Mouse (Mus musculus): Measurements from ENCODE around the gene Fbxl21. TPM values are rescaled to one million over a fixed set of nuclear protein-coding genes. Genes with fewer than 3 reads are reported as not detected.

Fbxl21 gene
- 5.3 and 6.1 TPM in 2 replicates for polyA plus RNA-seq (2014; fragmentation: Nextera tagmentation; extraction: Ambion mirVana)

GRCm38 (mm10) chr13:56522081-56522820, at the start of gene Fbxl21:
Fbxl21 (plus strand) TSS chr13:56522472.
- H3K9me3 ChIP-seq (ENCODE audit: control insufficient read depth, low read length): no peaks in the 10 kb centered on the region
- WGBS: under 1% methylated on average over 56 of the region's 56 CpGs
- ATAC-seq (ENCODE audit: low read depth): peak; percentile 99
- no peak within 1 kb of the TSS for H3K27ac ChIP-seq (ENCODE audit: low read depth, low read length)
- H3K4me1 ChIP-seq (ENCODE audit: control insufficient read depth, insufficient read depth, low read length): no peaks in the 10 kb centered on the region
- H3K36me3 ChIP-seq (ENCODE audit: control insufficient read depth, insufficient read depth, low read length): no peaks in the 10 kb centered on the region
- H3K4me2 ChIP-seq (ENCODE audit: low read depth, low read length): peak within 1 kb of the TSS; percentile 90
- H3K9ac ChIP-seq (replicated peaks; ENCODE audit: low read depth, low read length): peak within 1 kb of the TSS; percentile 72
- H3K4me3 ChIP-seq (ENCODE audit: low read depth, low read length): peak within 1 kb of the TSS; percentile 65
- no peaks in the 10 kb centered on the region for H3K27me3 ChIP-seq (ENCODE audit: control insufficient read depth, insufficient read depth, low read length)

- no peak for ATAC-seq (ENCODE audit: low read depth)
- 90% methylated on average over 9 of the region's 9 CpGs for WGBS
- no peak overlapping the region for H3K4me3 ChIP-seq (ENCODE audit: low read depth, low read length)
- no peaks in the 10 kb centered on the region for H3K36me3 ChIP-seq (ENCODE audit: control insufficient read depth, insufficient read depth, low read length)
- no peak overlapping the region for H3K4me2 ChIP-seq (ENCODE audit: low read depth, low read length)
- no peaks in the 10 kb centered on the region for H3K27me3 ChIP-seq (ENCODE audit: control insufficient read depth, insufficient read depth, low read length)
- H3K9ac ChIP-seq (replicated peaks; ENCODE audit: low read depth, low read length): no peak overlapping the region
- H3K27ac ChIP-seq (ENCODE audit: low read depth, low read length): no peak overlapping the region
- H3K9me3 ChIP-seq (ENCODE audit: control insufficient read depth, low read length): no peaks in the 10 kb centered on the region
- H3K4me1 ChIP-seq (ENCODE audit: control insufficient read depth, insufficient read depth, low read length): no peaks in the 10 kb centered on the region
Measured at GRCm38 (mm10) chr13:56472661-56473060, 49.6 kb upstream of the Fbxl21 start.

DNA sequence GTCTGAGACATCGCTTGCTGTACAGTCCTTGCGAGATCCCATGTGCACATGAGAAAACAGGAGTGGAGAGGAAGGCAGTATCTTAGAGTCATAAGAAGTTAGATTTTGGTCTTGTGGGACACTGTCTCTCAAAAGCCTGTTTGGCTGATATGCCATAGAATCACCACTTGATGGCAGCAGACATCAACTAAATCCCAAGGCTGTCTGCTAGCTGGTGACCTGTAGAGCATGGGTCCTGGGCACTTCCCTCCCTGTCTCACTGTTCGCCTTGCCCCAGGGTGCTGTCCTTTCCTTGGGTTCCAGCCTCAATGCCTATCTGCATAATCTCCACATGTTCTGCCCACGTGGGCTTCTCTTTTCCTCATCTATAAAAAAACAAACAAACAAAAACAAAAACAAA, 46.9 kb upstream of the Fbxl21 start:
- WGBS: 27% methylated on average over 4 of the region's 4 CpGs
- no peak overlapping the region for H3K4me3 ChIP-seq (ENCODE audit: low read depth, low read length)
- no peaks in the 10 kb centered on the region for H3K27me3 ChIP-seq (ENCODE audit: control insufficient read depth, insufficient read depth, low read length)
- H3K9ac ChIP-seq (replicated peaks; ENCODE audit: low read depth, low read length): no peak overlapping the region
- no peak overlapping the region for H3K4me2 ChIP-seq (ENCODE audit: low read depth, low read length)
- no peaks in the 10 kb centered on the region for H3K4me1 ChIP-seq (ENCODE audit: control insufficient read depth, insufficient read depth, low read length)
- 0 out of 2 replicates have a peak, but pooled peaks have one; percentile 49 for ATAC-seq (ENCODE audit: low read depth)
- H3K9me3 ChIP-seq (ENCODE audit: control insufficient read depth, low read length): no peaks in the 10 kb centered on the region
- H3K36me3 ChIP-seq (ENCODE audit: control insufficient read depth, insufficient read depth, low read length): no peaks in the 10 kb centered on the region
- no peak overlapping the region for H3K27ac ChIP-seq (ENCODE audit: low read depth, low read length)

DNA sequence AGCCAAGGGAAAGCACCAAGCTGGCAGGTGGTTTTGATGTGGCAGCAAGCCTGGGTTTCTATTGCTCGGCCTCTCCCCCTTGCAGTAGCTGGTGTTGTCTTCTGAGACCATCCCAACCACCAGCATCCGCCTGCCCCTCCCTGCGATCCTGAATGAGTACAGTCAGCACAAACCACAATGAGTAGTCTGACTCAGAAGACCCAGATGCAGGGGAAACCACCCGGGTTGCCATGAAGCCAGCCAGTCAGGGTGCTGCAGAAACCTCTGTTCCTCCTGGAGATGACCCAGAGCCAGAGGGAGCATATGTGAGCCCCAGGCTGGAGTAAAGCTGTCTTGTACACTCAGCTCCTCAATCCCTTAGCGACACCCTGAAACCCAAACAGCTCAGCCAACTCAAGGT, 45.5 kb upstream of the Fbxl21 start:
- Histone ChIP-seq H3K4me2 (ENCODE audit: low read depth, low read length) (no peak overlapping the region), H3K4me1 (ENCODE audit: control insufficient read depth, insufficient read depth, low read length) (no peaks in the 10 kb centered on the region), H3K36me3 (ENCODE audit: control insufficient read depth, insufficient read depth, low read length) (no peaks in the 10 kb centered on the region), H3K9ac (replicated peaks; ENCODE audit: low read depth, low read length) (no peak overlapping the region), H3K27ac (ENCODE audit: low read depth, low read length) (no peak overlapping the region), H3K27me3 (ENCODE audit: control insufficient read depth, insufficient read depth, low read length) (no peaks in the 10 kb centered on the region), H3K4me3 (ENCODE audit: low read depth, low read length) (no peak overlapping the region), H3K9me3 (ENCODE audit: control insufficient read depth, low read length) (no peaks in the 10 kb centered on the region)
- 80% methylated on average over 5 of the region's 5 CpGs for WGBS
- no peak for ATAC-seq (ENCODE audit: low read depth)

DNA sequence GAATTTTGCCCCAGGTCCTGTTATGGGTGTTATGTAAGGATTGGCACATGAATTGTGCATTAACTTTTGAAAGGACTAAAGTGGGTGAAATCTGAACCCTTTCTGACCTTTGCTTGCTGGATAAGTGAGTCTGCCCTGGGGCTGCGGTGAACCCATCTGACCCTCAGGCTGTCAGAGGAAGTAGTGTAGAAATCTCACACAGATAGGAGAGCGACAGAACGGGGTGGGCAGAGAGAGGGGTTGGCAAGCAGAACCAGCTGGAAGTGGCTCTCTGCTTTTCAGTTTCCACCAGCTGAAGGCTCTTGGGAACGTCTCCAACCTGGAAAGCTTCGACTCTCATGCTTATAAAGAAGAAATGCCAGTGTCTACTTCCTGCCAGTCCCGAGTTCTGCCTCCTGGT, 45.0 kb upstream of the Fbxl21 start:
- Histone ChIP-seq H3K9me3 (ENCODE audit: control insufficient read depth, low read length) (no peaks in the 10 kb centered on the region), H3K36me3 (ENCODE audit: control insufficient read depth, insufficient read depth, low read length) (no peaks in the 10 kb centered on the region), H3K9ac (replicated peaks; ENCODE audit: low read depth, low read length) (no peak overlapping the region), H3K4me1 (ENCODE audit: control insufficient read depth, insufficient read depth, low read length) (no peaks in the 10 kb centered on the region), H3K27me3 (ENCODE audit: control insufficient read depth, insufficient read depth, low read length) (no peaks in the 10 kb centered on the region), H3K27ac (ENCODE audit: low read depth, low read length) (no peak overlapping the region), H3K4me2 (ENCODE audit: low read depth, low read length) (no peak overlapping the region), H3K4me3 (ENCODE audit: low read depth, low read length) (no peak overlapping the region)
- WGBS: 66% methylated on average over 6 of the region's 6 CpGs
- ATAC-seq (ENCODE audit: low read depth): no peak

- H3K36me3 ChIP-seq (ENCODE audit: control insufficient read depth, insufficient read depth, low read length): no peaks in the 10 kb centered on the region
- no peak overlapping the region for H3K27ac ChIP-seq (ENCODE audit: low read depth, low read length)
- ATAC-seq (ENCODE audit: low read depth): no peak
- no peaks in the 10 kb centered on the region for H3K4me1 ChIP-seq (ENCODE audit: control insufficient read depth, insufficient read depth, low read length)
- H3K4me3 ChIP-seq (ENCODE audit: low read depth, low read length): no peak overlapping the region
- no peaks in the 10 kb centered on the region for H3K9me3 ChIP-seq (ENCODE audit: control insufficient read depth, low read length)
- no peaks in the 10 kb centered on the region for H3K27me3 ChIP-seq (ENCODE audit: control insufficient read depth, insufficient read depth, low read length)
- WGBS: 82% methylated on average over 6 of the region's 6 CpGs
- H3K9ac ChIP-seq (replicated peaks; ENCODE audit: low read depth, low read length): no peak overlapping the region
- no peak overlapping the region for H3K4me2 ChIP-seq (ENCODE audit: low read depth, low read length)
Measured at GRCm38 (mm10) chr13:56478027-56478426, 44.2 kb upstream of the Fbxl21 start.

- WGBS: 90% methylated on average over 3 of the region's 3 CpGs
- H3K9me3 ChIP-seq (ENCODE audit: control insufficient read depth, low read length): no peaks in the 10 kb centered on the region
- H3K4me1 ChIP-seq (ENCODE audit: control insufficient read depth, insufficient read depth, low read length): no peaks in the 10 kb centered on the region
- H3K9ac ChIP-seq (replicated peaks; ENCODE audit: low read depth, low read length): no peak within 1 kb of the TSS
- no peak for ATAC-seq (ENCODE audit: low read depth)
- no peak within 1 kb of the TSS for H3K4me3 ChIP-seq (ENCODE audit: low read depth, low read length)
- H3K36me3 ChIP-seq (ENCODE audit: control insufficient read depth, insufficient read depth, low read length): no peaks in the 10 kb centered on the region
- no peaks in the 10 kb centered on the region for H3K27me3 ChIP-seq (ENCODE audit: control insufficient read depth, insufficient read depth, low read length)
- no peak within 1 kb of the TSS for H3K4me2 ChIP-seq (ENCODE audit: low read depth, low read length)
- H3K27ac ChIP-seq (ENCODE audit: low read depth, low read length): no peak within 1 kb of the TSS
Measured at GRCm38 (mm10) chr13:56482146-56482545, 40.1 kb upstream of the Fbxl21 start, which contains the start of gene Il9. Il9 (minus strand) TSS chr13:56482246.

DNA sequence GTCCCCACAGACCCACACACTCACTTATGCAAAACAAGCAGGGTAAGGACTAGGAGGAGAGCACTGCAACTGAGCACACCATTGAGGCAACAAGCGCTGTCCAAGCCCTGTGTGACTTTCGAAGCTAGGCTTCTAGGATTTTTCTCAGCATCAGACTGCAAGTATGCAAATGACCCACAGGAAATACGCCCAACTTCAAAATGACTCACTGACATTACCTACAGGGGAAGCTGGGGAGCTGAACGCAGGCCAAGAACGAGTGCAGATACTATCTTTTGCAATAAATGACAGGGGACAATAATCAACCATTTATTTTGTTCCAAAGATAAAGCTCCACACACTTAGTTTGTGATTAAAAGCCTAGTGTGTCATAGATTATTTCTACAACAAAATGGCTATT, 34.3 kb upstream of the Fbxl21 start:
- Histone ChIP-seq H3K27ac (ENCODE audit: low read depth, low read length) (no peak overlapping the region), H3K4me2 (ENCODE audit: low read depth, low read length) (no peak overlapping the region), H3K9me3 (ENCODE audit: control insufficient read depth, low read length) (no peaks in the 10 kb centered on the region), H3K36me3 (ENCODE audit: control insufficient read depth, insufficient read depth, low read length) (no peaks in the 10 kb centered on the region), H3K4me1 (ENCODE audit: control insufficient read depth, insufficient read depth, low read length) (no peaks in the 10 kb centered on the region), H3K27me3 (ENCODE audit: control insufficient read depth, insufficient read depth, low read length) (no peaks in the 10 kb centered on the region), H3K4me3 (ENCODE audit: low read depth, low read length) (no peak overlapping the region), H3K9ac (replicated peaks; ENCODE audit: low read depth, low read length) (no peak overlapping the region)
- ATAC-seq (ENCODE audit: low read depth): no peak
- 79% methylated on average over 5 of the region's 5 CpGs for WGBS

- H3K4me1 ChIP-seq (ENCODE audit: control insufficient read depth, insufficient read depth, low read length): no peaks in the 10 kb centered on the region
- H3K36me3 ChIP-seq (ENCODE audit: control insufficient read depth, insufficient read depth, low read length): no peaks in the 10 kb centered on the region
- H3K9me3 ChIP-seq (ENCODE audit: control insufficient read depth, low read length): no peaks in the 10 kb centered on the region
- H3K9ac ChIP-seq (replicated peaks; ENCODE audit: low read depth, low read length): no peak overlapping the region
- H3K27me3 ChIP-seq (ENCODE audit: control insufficient read depth, insufficient read depth, low read length): no peaks in the 10 kb centered on the region
- H3K4me2 ChIP-seq (ENCODE audit: low read depth, low read length): no peak overlapping the region
- 23% methylated on average over 3 of the region's 3 CpGs for WGBS
- ATAC-seq (ENCODE audit: low read depth): no peak
- H3K4me3 ChIP-seq (ENCODE audit: low read depth, low read length): no peak overlapping the region
- H3K27ac ChIP-seq (ENCODE audit: low read depth, low read length): no peak overlapping the region
Measured at GRCm38 (mm10) chr13:56494440-56494839, 27.8 kb upstream of the Fbxl21 start.
